Mouse (Mus musculus) CD4-positive helper T cell, adult 2 months (primary cell): ENCODE measurements around the gene Cks2.

ENCODE experiments used
- DNase-seq: peaks from one replicate; pipeline ENCODE4 v3.0.0-alpha.2; 2012; ENCODE audit warnings: low read depth, missing footprints, low spot score

Cks2 gene

DNA sequence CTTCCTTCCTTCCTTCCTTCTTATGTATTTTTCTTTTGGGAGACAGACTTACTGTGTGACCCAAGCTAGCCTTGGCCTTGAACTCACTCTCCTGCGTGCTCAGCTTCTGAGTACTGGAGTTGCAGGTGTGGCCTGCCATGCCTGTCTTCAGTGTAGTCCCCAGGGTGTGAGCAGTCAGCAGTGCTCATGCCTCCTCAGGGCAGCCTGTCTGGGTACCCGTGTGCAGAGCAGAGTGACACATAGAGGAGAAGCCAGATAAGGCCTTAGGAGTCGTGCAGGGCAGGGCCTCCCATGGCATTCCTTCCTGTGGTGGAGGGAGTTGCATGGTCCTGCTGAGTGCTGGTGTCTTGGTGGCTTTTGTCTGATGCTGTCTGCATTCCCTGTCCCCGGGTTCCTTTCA, 34.3 kb downstream of the Cks2 start:
- no peak for DNase-seq

DNA sequence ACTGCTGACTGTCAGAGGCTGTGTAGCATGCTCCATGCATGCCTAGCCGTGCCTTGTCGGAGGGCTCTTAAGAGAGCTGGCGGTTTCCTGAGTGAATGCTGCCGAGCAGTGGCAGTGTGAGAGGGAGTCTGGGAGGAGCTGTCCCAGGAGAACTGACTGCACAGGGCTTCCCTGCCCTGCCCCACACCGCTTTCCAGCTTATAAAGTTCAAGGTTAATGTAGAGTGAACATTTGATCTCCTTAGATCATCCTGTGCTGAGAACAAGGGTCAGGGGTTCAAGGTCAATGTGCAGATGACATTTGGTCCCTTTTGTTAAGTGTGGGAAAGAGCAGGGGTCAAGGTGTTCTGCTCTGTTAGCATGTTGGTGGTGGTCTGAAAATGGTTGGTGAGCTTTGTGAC, 36.0 kb downstream of the Cks2 start:
- DNase-seq = no peak

DNA sequence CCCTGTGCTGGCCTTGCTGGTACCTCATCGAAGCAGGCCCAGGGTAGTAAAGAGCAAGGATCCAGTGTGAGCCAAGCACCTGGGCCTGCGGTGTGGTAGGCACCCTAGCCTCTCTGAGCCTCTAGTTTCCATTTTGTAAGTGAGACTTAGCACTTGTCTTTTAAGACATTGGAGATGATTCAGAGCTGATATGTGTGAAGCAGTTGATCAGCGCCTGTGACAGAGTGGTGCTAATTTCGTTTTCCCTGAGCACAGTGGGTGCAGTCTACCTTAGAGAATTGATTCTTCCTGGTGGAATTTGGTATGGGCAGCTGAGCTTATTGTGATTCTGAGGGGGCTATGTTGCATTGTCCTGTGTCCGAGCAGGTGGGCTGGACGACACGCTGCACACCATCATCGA, 36.6 kb downstream of the Cks2 start:
- no peak for DNase-seq

DNA sequence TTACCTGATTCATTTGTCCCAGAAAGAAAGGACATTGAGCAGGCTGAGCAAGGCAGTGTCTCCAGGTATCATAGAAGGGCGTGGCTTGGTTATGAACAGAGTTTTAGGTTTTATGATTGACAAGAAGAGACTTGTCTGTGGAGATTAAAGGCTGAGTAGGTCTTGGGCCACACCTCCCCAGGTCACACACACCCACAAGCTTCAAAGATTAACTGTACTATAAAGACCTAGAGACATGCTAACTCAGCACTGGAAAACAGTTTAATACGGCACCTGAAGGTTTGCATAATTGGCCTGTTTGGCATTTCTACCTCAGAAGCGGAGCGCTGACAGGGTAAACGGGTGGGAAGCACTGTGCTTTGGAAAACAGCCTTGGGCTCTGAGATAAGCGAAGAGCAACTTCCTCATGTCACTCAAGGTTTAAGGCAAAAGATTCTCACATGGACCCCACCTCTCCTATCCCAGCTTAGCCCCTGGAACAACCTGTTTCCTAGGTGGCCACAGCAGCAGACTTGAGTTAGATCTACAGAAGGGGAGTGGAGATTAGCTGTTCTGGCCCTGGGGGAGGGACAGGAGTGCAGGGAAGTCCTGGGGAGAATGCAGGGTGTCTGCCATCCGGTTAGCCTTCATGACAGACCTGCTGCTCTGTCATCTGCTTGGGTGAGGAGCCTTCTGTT, 40.4 kb downstream of the Cks2 start:
- DNase-seq = no peak

DNA sequence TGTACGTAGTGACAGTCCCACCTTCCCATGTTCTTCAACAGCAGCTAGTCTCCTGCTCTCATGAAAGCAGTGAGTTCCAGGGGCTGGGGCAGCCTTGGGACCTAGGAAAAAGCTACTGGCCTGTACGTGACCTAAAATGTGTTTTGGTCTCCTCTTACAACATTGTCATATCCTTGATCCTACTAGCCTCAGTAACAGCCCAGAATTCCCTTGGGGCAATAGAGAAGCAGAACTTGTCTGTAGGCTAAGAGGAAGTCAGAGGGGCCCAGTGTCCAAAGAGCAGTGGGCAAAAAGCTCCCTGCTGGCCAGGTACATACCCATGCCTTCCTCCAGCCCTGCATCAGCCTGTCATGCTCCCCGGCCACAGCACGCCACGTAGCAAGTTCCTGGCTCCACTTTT, 41.9 kb downstream of the Cks2 start:
- DNase-seq = no peak

DNA sequence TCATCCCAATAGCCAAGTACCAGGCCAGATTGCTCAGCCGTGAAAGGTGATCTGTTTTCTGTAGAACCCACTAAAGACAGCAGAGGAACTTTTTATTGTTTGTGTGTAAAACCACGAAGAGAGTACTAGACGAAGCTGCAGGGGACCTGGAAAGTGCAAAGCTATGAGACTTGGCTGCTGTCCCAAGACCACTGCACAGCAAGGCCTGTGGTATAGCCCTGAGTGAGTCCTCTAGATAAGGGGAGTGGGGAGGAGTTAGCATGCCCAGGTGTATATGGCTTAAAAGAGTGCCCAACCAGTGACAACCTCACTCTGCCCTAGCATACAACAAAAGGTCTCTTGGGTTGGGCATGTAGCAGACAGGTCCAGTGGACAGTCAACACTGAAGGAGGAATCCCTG, 43.7 kb downstream of the Cks2 start:
- no peak for DNase-seq

DNA sequence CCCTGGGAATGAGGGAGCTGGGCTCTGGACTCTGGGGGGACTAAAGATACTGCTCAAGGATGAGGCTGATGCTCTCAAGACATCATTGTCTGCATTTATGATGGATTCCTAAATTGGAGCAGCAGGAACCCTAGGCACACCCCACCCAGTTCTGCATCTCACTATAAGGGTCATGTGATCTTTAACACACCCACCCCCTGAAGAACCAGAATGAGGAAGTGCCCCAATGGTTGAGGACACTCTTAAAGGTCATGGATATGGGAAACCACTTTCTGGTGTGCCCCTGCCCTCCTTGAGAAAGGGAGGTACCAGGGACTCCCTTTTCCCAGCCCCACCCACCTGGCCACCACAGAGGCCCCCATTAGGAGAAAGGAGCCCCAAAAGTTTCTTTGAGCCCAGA, 51.4 kb downstream of the Cks2 start:
- DNase-seq = no peak

DNA sequence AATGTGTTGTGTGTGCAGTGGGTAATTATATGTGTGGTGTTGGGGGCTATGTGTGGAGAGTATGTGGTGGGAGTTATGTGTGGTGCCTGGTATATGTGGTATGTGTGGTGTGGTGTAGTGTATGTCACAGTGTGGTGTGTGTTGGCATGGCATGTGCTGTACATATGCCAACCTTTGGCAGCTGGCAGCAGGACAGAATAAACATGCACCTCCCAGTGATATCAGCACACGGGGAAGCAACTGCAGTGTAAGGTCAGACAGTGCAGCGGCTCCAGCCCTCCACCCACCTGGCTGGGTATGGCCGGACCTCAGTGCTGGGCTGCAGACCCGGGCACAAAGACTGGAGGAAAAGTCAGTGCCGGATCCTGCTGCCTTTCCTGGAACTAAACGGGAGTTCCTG, 52.4 kb downstream of the Cks2 start:
- no peak for DNase-seq

DNA sequence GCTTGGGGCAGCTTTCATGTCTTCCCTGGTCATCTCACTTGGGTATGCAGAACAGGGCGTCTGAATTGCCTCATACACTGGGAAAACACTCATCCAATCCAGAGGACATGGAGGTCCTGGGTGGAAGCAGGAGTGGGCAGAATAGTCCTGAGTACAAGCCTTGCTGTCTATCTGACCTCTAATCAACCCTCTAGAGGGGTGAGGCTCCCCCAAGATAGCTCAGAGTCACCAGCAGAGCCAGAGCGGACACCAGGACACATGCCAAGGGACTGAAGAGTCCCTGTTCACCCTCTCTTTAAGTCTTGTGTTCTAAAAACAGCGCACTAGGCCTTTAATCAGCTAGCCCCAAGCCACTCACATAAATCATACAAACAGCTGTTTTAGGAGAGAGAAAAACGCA, 52.9 kb downstream of the Cks2 start:
- DNase-seq = no peak

DNA sequence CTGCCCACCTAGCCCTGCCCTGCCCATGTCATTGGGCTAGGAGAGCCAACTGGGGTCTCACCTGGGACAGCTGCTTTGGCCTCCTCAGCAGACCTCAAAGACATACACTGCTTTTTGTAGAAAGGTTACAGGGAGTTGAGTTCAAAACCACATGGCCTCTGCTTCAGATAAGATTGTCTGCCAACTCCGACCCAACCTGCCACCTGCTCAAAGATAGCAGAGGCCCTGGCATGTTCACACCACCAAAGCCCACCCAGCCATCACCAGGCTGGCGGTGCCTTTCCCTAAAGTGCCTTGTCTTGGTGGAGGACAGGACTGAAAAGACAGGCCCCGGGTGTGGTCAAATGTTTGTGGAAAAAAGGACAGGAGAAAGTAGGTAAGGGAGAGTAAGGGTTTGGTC, 53.3 kb downstream of the Cks2 start:
- no peak for DNase-seq
